Mouse (Mus musculus) midbrain, postnatal 0 days (tissue): Measurements from ENCODE around the gene 2410137M14Rik. TPM values are rescaled to one million over a fixed set of nuclear protein-coding genes. Genes with fewer than 3 reads are reported as not detected.
A peak's percentile ranks its signal among the peaks of the same experiment; 100 is the strongest.

Source experiments
- ATAC-seq: fragments of 200-750 bp; cut with Nextera tagmentation; 2 replicates; pipeline ENCODE4 v1.8.0; 2017; ENCODE audit warnings: moderate number of reproducible peaks, mild to moderate bottlenecking, moderate TSS enrichment, moderate library complexity; ENCODE audit not compliant: low FRiP score
- DNase-seq: peaks from one replicate; pipeline ENCODE4 v3.0.0-alpha.2; 2015; ENCODE audit warnings: low spot score
- H3K27ac ChIP-seq: fragments of 300-500 bp; sonication (generic); 2 replicates; pipeline ENCODE4 v1.5.1; 2014; ENCODE audit warnings: low read depth, mild to moderate bottlenecking, low read length, mixed read lengths
- H3K27me3 ChIP-seq: fragments of 300-500 bp; sonication (generic); 2 replicates; pipeline ENCODE4 v1.6.1; 2014; ENCODE audit warnings: low read length, control low read depth, mixed read lengths; ENCODE audit not compliant: insufficient read depth
- H3K36me3 ChIP-seq: fragments of 300-500 bp; sonication (generic); 2 replicates; pipeline ENCODE4 v1.6.1; 2014; ENCODE audit warnings: low read length, control low read depth, mixed read lengths; ENCODE audit not compliant: insufficient read depth
- H3K4me1 ChIP-seq: fragments of 300-500 bp; sonication (generic); 2 replicates; pipeline ENCODE4 v1.6.1; 2014; ENCODE audit warnings: mild to moderate bottlenecking, control low read depth, antibody characterized with exemption, low read length, mixed read lengths; ENCODE audit not compliant: insufficient read depth
- H3K4me2 ChIP-seq: fragments of 300-500 bp; sonication (generic); 2 replicates; pipeline ENCODE4 v1.6.1; 2014; ENCODE audit warnings: low read depth, mild to moderate bottlenecking, low read length, mixed read lengths; ENCODE audit not compliant: poor library complexity, severe bottlenecking
- H3K4me3 ChIP-seq: fragments of 300-500 bp; sonication (generic); 2 replicates; pipeline ENCODE4 v1.5.1; 2014; ENCODE audit warnings: low read depth, mild to moderate bottlenecking, low read length, moderate library complexity
- H3K9ac ChIP-seq: fragments of 300-500 bp; sonication (generic); replicated peaks from 2 replicates; pipeline ENCODE4 v1.6.1; 2014; ENCODE audit warnings: mild to moderate bottlenecking, low read length, moderate library complexity, mixed read lengths; ENCODE audit not compliant: poor library complexity, severe bottlenecking
- H3K9me3 ChIP-seq: fragments of 300-500 bp; sonication (generic); 2 replicates; pipeline ENCODE4 v1.6.1; 2016; ENCODE audit warnings: low read length, control low read depth
- CTCF ChIP-seq: IDR thresholded peaks from 2 replicates; pipeline ENCODE4 v1.5.1; 2016; ENCODE audit warnings: antibody characterized with exemption, mild to moderate bottlenecking
- WGBS: fragments of 180-500 bp; shearing (Covaris S2); extraction: QIAGEN DNeasy Blood & Tissue Kit; methylation state at CpG from one replicate; pipeline ENCODE4 v1.1.7; 2014; 5-methylcytosine and 5-hydroxymethylcytosine counted together
- polyA plus RNA-seq: library from polyadenylated mRNA; unstranded; fragments of >200 nt; fragmentation: Nextera tagmentation; extraction: Ambion mirVana; gene quantifications from 2 replicates; pipeline ENCODE4 v1.2.1, GENCODE M21; 2015
- total RNA-seq: library from RNA; depleted of rRNA; stranded (reverse); fragments of >200 nt; gene quantifications from 2 replicates; pipeline ENCODE4 v1.2.3, GENCODE M21; 2014

2410137M14Rik gene
- total and polyA plus RNA-seq, 2 experiments from 2014 or later, result 0.52 TPM; not detected in 1

- no peak for ATAC-seq
- H3K4me2 ChIP-seq, result no peak overlapping the region
- H3K9ac ChIP-seq, result no peak overlapping the region
- no peak overlapping the region for H3K27ac ChIP-seq
- no peaks in the 10 kb centered on the region for H3K27me3 ChIP-seq
- no peak for TF ChIP-seq CTCF
- no peak for DNase-seq
- peaks cover 8% of the 10 kb centered on the region for H3K36me3 ChIP-seq
- no peaks in the 10 kb centered on the region for H3K9me3 ChIP-seq
- H3K4me1 ChIP-seq, result no peaks in the 10 kb centered on the region
- 85% methylated on average over 1 of the region's 1 CpGs for WGBS
- H3K4me3 ChIP-seq, result no peak overlapping the region
These were observed 28.0 kb downstream of the 2410137M14Rik start for GRCm38 (mm10) chr17:36953062-36953461.

GRCm38 (mm10) chr17:36952631-36953030 is 28.4 kb downstream of the 2410137M14Rik start:
- Histone ChIP-seq H3K27me3 (no peaks in the 10 kb centered on the region), H3K36me3 (peaks cover 8% of the 10 kb centered on the region), H3K4me3 (no peak overlapping the region), H3K9me3 (no peaks in the 10 kb centered on the region), H3K4me1 (no peaks in the 10 kb centered on the region), H3K9ac (no peak overlapping the region), H3K27ac (0 out of 2 replicates have a peak overlapping the region, but pooled peaks have one; percentile 74), H3K4me2 (no peak overlapping the region)
- ATAC-seq, result no peak
- WGBS, result 98% methylated on average over 2 of the region's 2 CpGs
- no peak for TF ChIP-seq CTCF
- no peak for DNase-seq

DNA sequence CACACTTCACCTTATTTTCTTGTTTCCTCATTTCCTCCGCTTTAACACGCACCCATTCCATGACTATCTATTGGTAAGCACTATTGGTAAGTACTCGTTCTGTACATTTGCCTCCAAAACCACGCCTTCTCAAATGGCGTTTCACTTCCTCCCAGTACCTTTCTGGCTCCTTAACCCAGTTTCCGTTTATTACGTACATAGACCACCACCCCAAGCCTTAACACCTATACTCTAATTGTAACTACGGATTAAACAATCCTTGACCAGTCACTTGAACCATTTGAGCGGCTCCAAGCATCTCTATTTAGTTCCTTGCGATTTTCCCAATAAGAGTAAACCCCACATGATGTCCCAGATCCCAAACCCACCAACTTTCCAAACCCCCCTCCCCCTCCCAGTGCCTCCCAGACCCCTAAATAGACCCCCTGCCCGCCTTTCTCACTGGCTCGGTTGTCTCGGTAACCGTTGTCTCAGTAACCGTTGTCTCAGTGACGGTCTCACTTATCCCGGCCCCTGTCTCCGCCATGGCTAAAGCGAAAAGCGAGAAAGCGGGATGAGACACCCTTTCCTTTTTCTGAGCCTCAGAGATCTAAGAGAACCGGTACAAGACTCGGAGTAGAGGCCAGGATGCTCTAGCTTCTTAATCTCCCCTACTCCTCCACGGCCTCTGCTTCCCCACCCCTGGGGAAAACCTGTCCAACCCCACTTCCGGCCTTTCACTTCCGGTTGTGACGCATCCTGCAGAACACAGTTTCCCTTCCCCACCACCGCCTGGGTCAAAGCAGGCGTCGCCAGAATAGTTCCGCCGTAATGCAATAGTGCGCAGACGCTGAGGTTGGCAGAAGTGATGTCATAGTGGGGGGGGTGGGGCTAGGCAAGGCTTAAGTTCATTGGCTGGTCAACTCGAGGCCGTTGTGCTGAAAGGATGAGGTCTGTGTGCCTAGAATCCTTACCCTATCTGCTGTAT is 29.8 kb downstream of the 2410137M14Rik start, which contains the start of gene Ppp1r11:
Gene Ppp1r11, minus strand, starts transcription at position 761 of the 967 bp plus-strand sequence.
- DNase-seq (peak; percentile 99), ATAC-seq (peak; percentile 97)
- no peak for TF ChIP-seq CTCF
- Histone ChIP-seq H3K4me3 (peak within 1 kb of the TSS; percentile 51), H3K36me3 (peaks cover 8% of the 10 kb centered on the region), H3K9ac (peak within 1 kb of the TSS; percentile 65), H3K4me1 (0 out of 2 replicates have a peak, but pooled peaks cover 2% of the 10 kb centered on the region), H3K4me2 (peak within 1 kb of the TSS; percentile 77), H3K27me3 (no peaks in the 10 kb centered on the region), H3K27ac (peak within 1 kb of the TSS; percentile 74), H3K9me3 (no peaks in the 10 kb centered on the region)
- WGBS, result 2% methylated on average over 36 of the region's 36 CpGs

DNA sequence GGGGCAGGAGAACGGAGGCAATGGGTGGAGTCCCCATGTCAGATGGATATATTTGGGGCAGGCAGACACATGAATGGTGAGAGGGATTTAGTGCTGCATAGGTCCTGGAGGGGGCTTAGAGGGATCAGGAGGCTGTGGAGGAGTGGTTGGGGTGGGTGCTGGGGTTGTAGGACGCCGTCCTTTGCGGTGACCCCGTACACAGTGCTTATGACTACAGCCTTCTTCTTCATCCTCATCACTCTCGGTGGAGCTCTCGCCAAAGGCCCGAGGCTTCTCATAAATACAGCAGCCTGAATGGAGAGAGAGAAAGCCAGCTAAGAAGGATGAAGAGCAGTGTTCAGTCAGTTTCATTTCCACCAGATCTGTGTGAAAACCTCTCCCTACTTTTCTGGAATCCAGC is 31.8 kb downstream of the 2410137M14Rik start:
- H3K27ac ChIP-seq, result no peak overlapping the region
- H3K9me3 ChIP-seq, result no peaks in the 10 kb centered on the region
- H3K4me2 ChIP-seq, result no peak overlapping the region
- H3K4me3 ChIP-seq, result no peak overlapping the region
- DNase-seq (no peak), ATAC-seq (no peak)
- H3K36me3 ChIP-seq, result peaks cover 8% of the 10 kb centered on the region
- H3K27me3 ChIP-seq, result 0 out of 2 replicates have a peak, but pooled peaks cover 4% of the 10 kb centered on the region
- H3K9ac ChIP-seq, result no peak overlapping the region
- H3K4me1 ChIP-seq, result peaks cover 4% of the 10 kb centered on the region; the same call in 1 of the 2 replicates
- no peak for TF ChIP-seq CTCF
- WGBS, result 91% methylated on average over 8 of the region's 8 CpGs

DNA sequence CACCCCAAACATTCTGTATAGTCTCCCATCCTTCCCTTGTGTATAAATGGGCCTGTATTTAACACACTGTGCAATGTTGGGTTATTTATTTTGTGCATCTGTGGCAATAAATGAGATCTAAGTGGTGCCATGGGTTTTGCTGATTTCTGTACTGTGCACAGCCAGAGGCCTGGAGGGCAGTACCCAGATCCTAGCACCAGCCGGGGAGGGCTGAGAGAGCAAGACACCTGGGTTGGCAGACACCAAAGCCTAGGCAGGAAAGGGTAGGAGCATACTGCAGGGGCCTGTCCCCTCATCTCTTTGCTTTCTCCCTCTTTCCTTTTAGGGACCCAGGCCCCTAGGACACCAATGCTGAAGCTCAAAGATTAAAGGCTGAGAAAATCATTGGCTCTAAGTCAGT is 32.8 kb downstream of the 2410137M14Rik start:
- H3K4me2 ChIP-seq, result no peak overlapping the region
- H3K27me3 ChIP-seq, result 0 out of 2 replicates have a peak, but pooled peaks cover 8% of the 10 kb centered on the region
- ATAC-seq (no peak), DNase-seq (no peak)
- peaks cover 4% of the 10 kb centered on the region; the same call in 1 of the 2 replicates for H3K4me1 ChIP-seq
- no peak for TF ChIP-seq CTCF
- H3K9ac ChIP-seq, result no peak overlapping the region
- H3K9me3 ChIP-seq, result no peaks in the 10 kb centered on the region
- WGBS, result 87% methylated on average over 1 of the region's 1 CpGs
- no peak overlapping the region for H3K27ac ChIP-seq
- peaks cover 8% of the 10 kb centered on the region for H3K36me3 ChIP-seq
- H3K4me3 ChIP-seq, result no peak overlapping the region
